Mouse (Mus musculus): ENCODE data around the gene Gm49369. TPM values are rescaled to one million over a fixed set of nuclear protein-coding genes. Genes with fewer than 3 reads are reported as not detected.

Gm49369 gene
- polyA plus RNA-seq, 1 experiment from 2014 or later, result not detected

- Histone ChIP-seq H3K4me1 (ENCODE audit: insufficient read depth) (no peaks in the 10 kb centered on the region), H3K36me3 (ENCODE audit: insufficient read depth) (peaks cover 23% of the 10 kb centered on the region), H3K4me3 (ENCODE audit: low read depth, low read length) (peak overlapping the region; percentile 41), H3K9ac (peak overlapping the region; percentile 46), H3K9me3 (ENCODE audit: low read depth, low read length) (no peaks in the 10 kb centered on the region), H3K4me2 (peak overlapping the region; percentile 77), H3K27me3 (ENCODE audit: insufficient read depth, low read length) (peaks cover 28% of the 10 kb centered on the region), H3K27ac (ENCODE audit: low read depth) (no peak overlapping the region; the same call in 1 of the 2 replicates)
- peak; percentile 23 for DNase-seq
- peak; percentile 58; the same call in 1 of the 2 replicates for ATAC-seq (ENCODE audit: insufficient read depth)
- 1% methylated on average over 64 of the region's 64 CpGs for WGBS
- TF ChIP-seq CTCF (IDR thresholded peaks at IDR 0.05; ENCODE audit: low read depth), result no peak
Measured at GRCm38 (mm10) chr7:142371768-142372661, 10.5 kb downstream of the Gm49369 start.

- Histone ChIP-seq H3K9ac (peak overlapping the region; percentile 16; the same call in 1 of the 2 replicates), H3K27me3 (ENCODE audit: insufficient read depth, low read length) (peaks cover 28% of the 10 kb centered on the region), H3K4me2 (peak overlapping the region; percentile 77), H3K9me3 (ENCODE audit: low read depth, low read length) (no peaks in the 10 kb centered on the region), H3K4me3 (ENCODE audit: low read depth, low read length) (peak overlapping the region; percentile 41), H3K27ac (ENCODE audit: low read depth) (no peak overlapping the region), H3K4me1 (ENCODE audit: insufficient read depth) (no peaks in the 10 kb centered on the region), H3K36me3 (ENCODE audit: insufficient read depth) (peaks cover 16% of the 10 kb centered on the region; the same call in 1 of the 2 replicates)
- TF ChIP-seq CTCF (IDR thresholded peaks at IDR 0.05; ENCODE audit: low read depth), result no peak
- DNase-seq (no peak), ATAC-seq (ENCODE audit: insufficient read depth) (peak; percentile 13; the same call in 1 of the 2 replicates)
- 20% methylated on average over 11 of the region's 11 CpGs for WGBS
Measured at GRCm38 (mm10) chr7:142371398-142371767, 11.1 kb downstream of the Gm49369 start.

GRCm38 (mm10) chr7:142370937-142371336 is 11.5 kb downstream of the Gm49369 start:
- ATAC-seq (ENCODE audit: insufficient read depth) (no peak), DNase-seq (no peak)
- peak overlapping the region; percentile 41; the same call in 1 of the 2 replicates for H3K4me3 ChIP-seq (ENCODE audit: low read depth, low read length)
- H3K27me3 ChIP-seq (ENCODE audit: insufficient read depth, low read length), result peaks cover 28% of the 10 kb centered on the region
- no peak for TF ChIP-seq CTCF (IDR thresholded peaks at IDR 0.05; ENCODE audit: low read depth)
- H3K4me1 ChIP-seq (ENCODE audit: insufficient read depth), result no peaks in the 10 kb centered on the region
- H3K27ac ChIP-seq (ENCODE audit: low read depth), result no peak overlapping the region
- no peaks in the 10 kb centered on the region for H3K9me3 ChIP-seq (ENCODE audit: low read depth, low read length)
- H3K9ac ChIP-seq, result no peak overlapping the region
- peak overlapping the region; percentile 77 for H3K4me2 ChIP-seq
- 81% methylated on average over 18 of the region's 18 CpGs for WGBS
- H3K36me3 ChIP-seq (ENCODE audit: insufficient read depth), result peaks cover 12% of the 10 kb centered on the region; the same call in 1 of the 2 replicates

GRCm38 (mm10) chr7:142369820-142370219 is 12.6 kb downstream of the Gm49369 start:
- H3K9ac ChIP-seq, result no peak overlapping the region
- H3K27me3 ChIP-seq (ENCODE audit: insufficient read depth, low read length), result peaks cover 28% of the 10 kb centered on the region

GRCm38 (mm10) chr7:142368856-142369255 is 13.6 kb downstream of the Gm49369 start:
- DNase-seq (no peak), ATAC-seq (ENCODE audit: insufficient read depth) (no peak)
- WGBS, result 63% methylated on average over 2 of the region's 2 CpGs
- Histone ChIP-seq H3K36me3 (ENCODE audit: insufficient read depth) (no peaks in the 10 kb centered on the region), H3K27me3 (ENCODE audit: insufficient read depth, low read length) (peaks cover 28% of the 10 kb centered on the region), H3K27ac (ENCODE audit: low read depth) (no peak overlapping the region), H3K9me3 (ENCODE audit: low read depth, low read length) (no peaks in the 10 kb centered on the region), H3K4me3 (ENCODE audit: low read depth, low read length) (no peak overlapping the region), H3K4me2 (no peak overlapping the region), H3K9ac (no peak overlapping the region), H3K4me1 (ENCODE audit: insufficient read depth) (no peaks in the 10 kb centered on the region)
- TF ChIP-seq CTCF (IDR thresholded peaks at IDR 0.05; ENCODE audit: low read depth), result no peak

More at GRCm38 (mm10) chr7:142369820-142370219, 12.6 kb downstream of the Gm49369 start:
- ATAC-seq (ENCODE audit: insufficient read depth) (no peak), DNase-seq (no peak)
- 57% methylated on average over 6 of the region's 6 CpGs for WGBS
- Histone ChIP-seq H3K9me3 (ENCODE audit: low read depth, low read length) (no peaks in the 10 kb centered on the region), H3K36me3 (ENCODE audit: insufficient read depth) (0 out of 2 replicates have a peak, but pooled peaks cover 4% of the 10 kb centered on the region), H3K4me3 (ENCODE audit: low read depth, low read length) (no peak overlapping the region), H3K4me1 (ENCODE audit: insufficient read depth) (no peaks in the 10 kb centered on the region), H3K4me2 (no peak overlapping the region), H3K27ac (ENCODE audit: low read depth) (no peak overlapping the region)
- no peak for TF ChIP-seq CTCF (IDR thresholded peaks at IDR 0.05; ENCODE audit: low read depth)

GRCm38 (mm10) chr7:142363107-142363506 is 19.4 kb downstream of the Gm49369 start:
- no peaks in the 10 kb centered on the region for H3K9me3 ChIP-seq (ENCODE audit: low read depth, low read length)
- 72% methylated on average over 4 of the region's 4 CpGs for WGBS

GRCm38 (mm10) chr7:142360743-142361142 is 21.7 kb downstream of the Gm49369 start:
- ATAC-seq (ENCODE audit: insufficient read depth) (no peak), DNase-seq (no peak)
- Histone ChIP-seq H3K4me3 (ENCODE audit: low read depth, low read length) (no peak overlapping the region), H3K27me3 (ENCODE audit: insufficient read depth, low read length) (no peaks in the 10 kb centered on the region), H3K4me1 (ENCODE audit: insufficient read depth) (no peaks in the 10 kb centered on the region), H3K36me3 (ENCODE audit: insufficient read depth) (no peaks in the 10 kb centered on the region), H3K4me2 (no peak overlapping the region), H3K9me3 (ENCODE audit: low read depth, low read length) (no peaks in the 10 kb centered on the region), H3K9ac (no peak overlapping the region), H3K27ac (ENCODE audit: low read depth) (no peak overlapping the region)
- 0 out of 2 replicates have a peak, but pooled peaks have one; percentile 10 for TF ChIP-seq CTCF (IDR thresholded peaks at IDR 0.05; ENCODE audit: low read depth)

More at GRCm38 (mm10) chr7:142363107-142363506, 19.4 kb downstream of the Gm49369 start:
- DNase-seq (no peak), ATAC-seq (ENCODE audit: insufficient read depth) (no peak)
- no peaks in the 10 kb centered on the region for H3K4me1 ChIP-seq (ENCODE audit: insufficient read depth)
- TF ChIP-seq CTCF (IDR thresholded peaks at IDR 0.05; ENCODE audit: low read depth), result no peak
- no peak overlapping the region for H3K27ac ChIP-seq (ENCODE audit: low read depth)
- no peaks in the 10 kb centered on the region for H3K27me3 ChIP-seq (ENCODE audit: insufficient read depth, low read length)
- H3K9ac ChIP-seq, result no peak overlapping the region
- no peak overlapping the region for H3K4me2 ChIP-seq
- H3K36me3 ChIP-seq (ENCODE audit: insufficient read depth), result no peaks in the 10 kb centered on the region
- no peak overlapping the region for H3K4me3 ChIP-seq (ENCODE audit: low read depth, low read length)
